Mouse (Mus musculus) c-Kit-negative CD71-positive TER-119-positive erythroid progenitor cells, embryonic 14.5 days (primary cell): ENCODE data around the gene Eprs.
A peak's percentile ranks its signal among the peaks of the same experiment; 100 is the strongest.
"Not testable (repeated sequence)": the region's sequence is repeated elsewhere in the genome, so short reads cannot be mapped to it uniquely, and the experiment has no call there.

Source experiments
- DNase-seq: peaks from one replicate; pipeline ENCODE4 v3.0.0-alpha.2; 2013; ENCODE audit warnings: low read depth, low spot score

Eprs gene

GRCm38 (mm10) chr1:185362677-185363520 lies at the start of gene Eprs:
Gene Eprs, plus strand, starts transcription at chr1:185363044.
- DNase-seq = peak; percentile 96

DNA sequence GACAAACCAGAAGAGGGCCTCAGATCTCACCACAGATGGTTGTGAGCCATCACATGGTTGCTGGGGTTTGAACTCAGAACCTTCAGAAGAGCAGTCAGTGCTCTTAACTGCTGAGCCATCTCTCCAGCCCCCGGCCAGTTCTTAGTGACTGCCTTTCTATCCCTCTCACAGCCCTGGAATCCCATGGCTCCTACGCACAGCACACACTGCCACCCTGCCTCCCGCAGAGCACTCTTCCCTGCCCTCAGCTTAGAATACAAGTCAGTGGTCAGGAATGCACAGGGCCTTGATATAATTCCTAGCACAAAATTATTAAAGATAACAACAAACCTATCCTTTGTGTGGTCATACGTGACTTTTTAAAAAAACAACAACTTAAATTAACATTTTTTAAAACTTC lies 48.3 kb upstream of the Eprs start:
- DNase-seq = no peak

DNA sequence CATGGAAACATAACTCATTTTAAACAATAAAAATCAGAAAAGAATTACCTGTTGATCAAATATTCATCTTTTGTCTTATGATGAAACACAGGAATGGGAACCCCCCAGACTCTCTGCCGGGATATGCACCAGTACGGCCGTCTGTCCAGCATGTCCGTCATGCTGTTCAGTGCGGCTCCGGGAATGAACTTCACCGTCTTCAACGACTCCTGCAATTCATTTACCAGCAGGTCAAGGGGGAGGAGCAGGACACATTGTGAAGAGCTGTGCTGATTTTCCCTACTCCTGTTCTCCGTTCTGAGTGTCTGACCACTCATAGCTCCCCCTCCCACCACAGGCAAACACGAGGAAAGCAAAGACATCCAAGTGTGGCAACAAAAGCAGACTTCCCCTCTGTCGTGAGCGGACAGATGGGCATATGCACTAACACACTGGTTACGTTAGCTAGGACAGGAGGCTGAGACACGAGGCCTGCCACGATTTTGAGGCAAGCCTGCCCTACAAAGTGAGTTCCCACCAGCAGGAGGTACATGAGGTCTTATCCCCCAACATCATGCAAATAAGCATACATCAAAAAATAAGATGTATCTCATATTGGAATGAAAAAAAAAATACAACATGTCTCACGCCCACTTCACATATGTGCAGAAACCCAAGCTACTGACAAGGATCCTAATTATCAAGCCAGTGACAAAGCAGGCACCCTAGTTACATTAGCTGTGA lies 46.8 kb upstream of the Eprs start:
- no peak for DNase-seq

DNA sequence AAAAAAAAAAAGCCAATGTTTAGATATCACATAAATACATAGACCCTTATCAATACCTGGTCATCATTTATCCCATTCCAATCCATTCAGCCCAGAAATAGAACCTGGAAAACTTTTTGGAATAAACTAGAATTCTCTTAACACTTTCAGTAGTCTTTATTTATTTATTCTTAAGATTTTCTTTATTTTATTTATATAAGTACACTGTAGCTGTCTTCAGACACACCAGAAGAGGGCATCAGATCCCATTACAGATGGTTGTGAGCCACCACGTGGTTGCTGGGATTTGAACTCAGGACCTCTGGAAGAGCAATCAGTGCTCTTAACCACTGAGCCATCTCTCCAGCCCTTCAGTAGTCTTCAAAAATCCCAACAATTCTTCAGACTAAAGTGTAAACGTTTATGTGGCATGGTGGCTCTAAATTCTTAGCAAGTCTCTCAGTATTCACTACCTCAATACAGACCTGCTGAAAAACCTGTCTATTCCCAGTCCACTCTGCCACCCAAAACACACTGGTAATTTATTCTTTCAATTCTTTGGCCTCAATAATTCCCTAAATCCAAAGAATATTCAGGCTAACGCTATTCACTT lies 35.0 kb upstream of the Eprs start:
- not testable (repeated sequence) for DNase-seq

DNA sequence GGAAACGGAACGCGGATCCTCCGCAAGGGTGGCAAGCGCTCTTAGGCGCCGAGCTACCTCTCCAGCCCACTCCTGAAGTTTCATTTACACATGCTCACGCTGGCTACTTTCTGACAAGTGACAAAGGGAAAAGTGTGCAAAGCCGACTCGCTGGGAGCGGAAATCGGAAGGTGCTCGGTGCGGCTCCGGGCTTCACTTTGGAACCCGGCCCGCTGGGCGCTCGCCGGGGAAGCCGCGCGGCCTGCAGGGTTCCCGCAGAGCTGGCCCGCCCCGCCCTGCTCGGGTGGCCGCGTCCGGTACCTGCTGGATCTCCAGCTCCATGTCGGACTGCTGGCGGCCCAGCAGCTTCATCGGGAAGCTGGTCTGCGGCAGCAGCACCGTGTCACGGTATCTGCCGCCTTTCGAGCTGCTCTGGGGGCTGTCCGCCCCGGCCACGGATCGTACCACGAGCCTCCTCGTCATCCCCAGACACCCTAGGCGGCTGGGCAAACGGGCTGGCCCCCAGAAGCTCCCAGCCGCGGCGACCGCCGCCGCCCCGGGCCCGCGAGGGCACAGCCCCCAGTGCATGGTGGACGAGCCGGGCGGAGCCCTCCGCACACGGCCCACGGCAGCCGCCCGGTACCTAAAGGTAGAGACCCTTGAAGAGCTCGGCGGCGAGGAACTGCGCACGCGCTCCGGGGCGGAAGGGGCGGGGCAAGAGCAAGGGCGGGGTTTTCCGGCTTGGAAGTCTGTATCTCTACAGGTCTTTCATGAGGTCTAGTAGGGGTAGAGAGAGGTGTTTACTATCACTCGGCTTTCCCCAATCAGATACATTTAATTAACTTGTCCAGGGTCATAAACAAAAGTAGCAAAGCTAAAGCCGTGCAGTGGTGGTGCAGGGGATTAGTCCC lies 33.9 kb upstream of the Eprs start, which contains the start of gene Iars2:
Gene Iars2, minus strand, starts transcription at position 676 of the 890 bp plus-strand sequence.
- peak; percentile 82 for DNase-seq

GRCm38 (mm10) chr1:185329851-185330250 lies 33.0 kb upstream of the Eprs start:
- DNase-seq = no peak

DNA sequence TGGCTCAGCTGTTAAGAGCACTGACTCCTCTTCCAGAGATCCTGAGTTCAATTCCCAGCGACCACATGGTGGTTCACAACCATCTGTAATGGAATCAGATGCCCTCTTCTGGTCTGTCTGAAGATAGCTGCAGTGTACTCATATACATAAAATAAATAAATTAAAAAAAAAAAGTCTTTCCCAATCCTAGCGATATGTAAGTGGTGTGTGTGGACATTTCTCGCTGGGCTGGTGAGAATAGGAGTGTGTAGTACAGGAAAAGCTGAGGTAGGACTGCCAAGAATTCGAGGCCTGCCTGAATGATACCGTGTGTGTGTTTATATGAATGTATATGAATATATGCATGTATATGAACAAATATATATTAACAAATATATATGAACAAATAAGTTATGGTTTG lies 31.5 kb upstream of the Eprs start:
- no peak for DNase-seq

GRCm38 (mm10) chr1:185331983-185332430 lies 30.8 kb upstream of the Eprs start, which contains the start of gene Bpnt1:
Gene Bpnt1, plus strand, starts transcription at chr1:185332149.
- DNase-seq = peak; percentile 57

- no peak for DNase-seq
Observed at GRCm38 (mm10) chr1:185333651-185334050, 29.2 kb upstream of the Eprs start.

DNA sequence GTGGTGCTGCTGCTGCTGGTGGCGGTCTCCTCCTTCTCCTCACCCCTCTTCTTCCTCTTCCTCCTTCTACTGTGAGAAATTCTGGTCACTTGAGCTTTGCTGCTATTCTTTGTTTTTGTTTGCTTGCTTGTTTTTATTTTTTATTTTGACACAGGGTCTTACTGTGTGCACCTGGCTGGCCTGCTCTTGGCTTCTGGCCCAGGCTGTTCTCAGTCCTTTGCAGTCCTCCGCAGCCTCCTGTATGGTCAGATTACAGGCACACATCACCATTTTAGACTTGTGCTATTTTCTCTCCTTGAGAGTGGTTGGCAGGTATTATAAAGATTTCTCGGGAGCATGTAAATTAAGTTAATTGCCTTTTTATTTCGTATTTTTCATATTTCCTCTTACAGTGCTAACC lies 28.7 kb upstream of the Eprs start:
- no peak for DNase-seq

GRCm38 (mm10) chr1:185335231-185335765 lies 27.5 kb upstream of the Eprs start:
- DNase-seq = no peak

DNA sequence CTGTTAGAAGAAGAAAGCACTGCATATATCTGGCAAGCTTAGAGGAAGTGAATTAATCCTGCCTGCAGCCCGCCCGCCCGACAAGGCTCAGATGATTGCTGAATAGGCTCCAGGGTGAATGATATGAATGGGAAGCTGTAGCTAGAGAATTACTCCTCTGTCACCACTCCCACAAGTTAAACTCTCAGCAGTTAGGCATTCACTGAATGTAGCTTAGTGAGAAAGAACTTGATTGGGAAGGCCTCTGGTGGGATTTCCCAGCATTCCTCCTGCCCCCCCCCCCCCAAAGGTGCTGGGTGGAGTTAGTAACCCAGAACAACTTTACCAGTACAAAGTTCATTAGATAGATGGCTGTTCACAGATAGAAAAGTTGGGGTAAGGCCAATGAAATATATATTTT lies 26.3 kb upstream of the Eprs start:
- DNase-seq = no peak

GRCm38 (mm10) chr1:185342441-185342840 lies 20.4 kb upstream of the Eprs start:
- no peak for DNase-seq

DNA sequence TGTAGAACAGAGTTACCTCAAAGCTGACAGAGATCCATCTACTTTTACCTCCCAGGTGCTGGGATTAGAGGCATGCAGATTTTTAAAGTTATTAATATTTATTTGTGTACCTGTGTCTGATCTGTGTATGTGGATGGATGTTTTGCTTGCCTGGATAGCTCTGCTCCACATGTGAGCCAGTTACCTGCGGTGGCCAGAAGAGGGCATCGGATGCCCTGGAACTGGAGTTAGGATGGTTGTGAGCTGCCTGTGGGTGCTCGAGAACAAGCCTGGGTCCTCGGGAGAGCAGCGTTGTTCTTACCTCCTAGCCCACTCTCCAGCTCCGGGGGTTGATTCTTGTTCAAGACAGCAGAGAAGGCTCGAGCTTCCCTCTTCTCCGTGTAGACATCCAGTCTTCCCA lies 19.4 kb upstream of the Eprs start:
- no peak for DNase-seq

DNA sequence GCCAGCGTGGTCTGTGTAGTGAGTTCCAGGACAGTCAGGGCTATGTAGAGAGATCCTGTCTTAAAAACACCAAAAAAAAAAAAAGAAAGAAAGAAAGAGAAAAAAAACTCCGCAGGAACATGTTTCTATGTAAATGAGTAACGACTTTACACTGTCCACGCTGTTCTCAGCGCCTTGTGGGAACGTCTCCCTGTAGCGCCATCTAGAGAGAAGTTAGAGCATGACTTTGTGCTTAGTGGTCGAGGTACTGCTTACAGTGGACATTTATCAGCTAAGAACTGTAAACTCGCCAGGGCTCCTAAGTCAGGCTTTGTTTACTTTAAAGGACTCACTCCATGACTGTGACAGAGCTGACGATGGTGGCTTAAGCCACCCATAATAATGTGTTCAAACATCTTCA lies 16.7 kb upstream of the Eprs start:
- no peak for DNase-seq

GRCm38 (mm10) chr1:185349741-185350140 lies 13.1 kb upstream of the Eprs start:
- DNase-seq = no peak

GRCm38 (mm10) chr1:185350611-185351010 lies 12.2 kb upstream of the Eprs start:
- DNase-seq = no peak

DNA sequence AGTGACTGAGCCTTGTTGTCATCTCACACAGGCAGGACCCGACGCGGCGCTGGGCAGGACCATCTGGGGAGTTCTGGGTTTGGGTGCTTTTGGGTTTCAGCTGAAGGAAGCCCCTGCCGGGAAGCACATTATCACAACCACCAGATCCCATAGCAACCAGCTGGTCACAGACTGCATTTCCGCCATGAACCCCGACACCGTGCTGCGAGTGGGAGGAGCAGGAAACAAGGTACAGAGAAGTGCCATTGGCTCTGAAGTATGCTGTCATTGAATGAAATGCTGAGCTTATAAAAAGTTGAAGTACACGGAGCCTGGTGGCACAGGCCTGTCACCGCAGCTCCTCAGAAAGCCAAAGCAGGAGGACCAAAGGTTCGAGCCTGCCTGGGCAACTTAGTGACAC lies 10.7 kb upstream of the Eprs start:
- DNase-seq = no peak

GRCm38 (mm10) chr1:185353351-185353750 lies 9.5 kb upstream of the Eprs start:
- no peak for DNase-seq

GRCm38 (mm10) chr1:185354731-185355130 lies 8.1 kb upstream of the Eprs start:
- no peak for DNase-seq

DNA sequence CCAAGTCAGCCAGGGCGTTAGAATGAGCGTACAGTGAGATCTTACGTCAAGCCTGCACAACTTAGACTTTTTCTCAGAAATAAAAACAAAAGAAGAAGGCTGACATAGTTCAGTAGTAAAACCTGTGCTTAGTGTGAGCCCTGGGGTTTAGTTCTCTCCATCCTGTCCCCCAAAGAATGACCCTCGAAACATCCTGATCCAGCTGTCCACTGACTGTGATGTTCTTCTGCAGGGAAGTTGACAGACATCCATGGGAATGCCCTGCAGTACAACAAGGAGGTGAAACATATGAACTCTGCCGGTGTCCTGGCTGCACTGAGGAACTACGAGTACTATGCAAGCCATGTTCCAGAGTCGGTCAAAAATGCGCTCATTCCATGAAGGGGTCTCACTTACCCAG lies 6.6 kb upstream of the Eprs start:
- no peak for DNase-seq
